Mouse (Mus musculus): ENCODE data around the gene Krt19.

The Krt19 gene

DNA sequence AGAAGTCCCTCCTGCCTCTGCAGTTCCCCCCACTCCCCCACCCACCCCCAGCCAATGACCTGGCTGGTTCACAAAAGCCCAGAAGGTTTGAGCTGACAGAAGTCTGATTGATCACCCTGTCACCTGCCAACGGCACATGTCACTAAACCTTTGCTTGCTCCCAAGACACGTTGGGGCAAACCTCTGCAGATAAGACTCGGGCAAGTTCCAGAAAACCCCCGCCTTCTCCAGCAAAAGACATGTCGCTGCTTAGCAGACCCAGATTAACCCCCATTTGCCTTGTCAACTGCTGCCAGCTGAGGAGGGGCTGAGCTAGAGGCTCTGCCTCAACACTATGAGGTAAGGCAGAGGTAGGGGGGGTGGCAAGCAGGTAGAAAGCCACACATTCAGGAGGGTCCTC lies 11.9 kb downstream of the Krt19 start:
- no peak for DNase-seq

DNA sequence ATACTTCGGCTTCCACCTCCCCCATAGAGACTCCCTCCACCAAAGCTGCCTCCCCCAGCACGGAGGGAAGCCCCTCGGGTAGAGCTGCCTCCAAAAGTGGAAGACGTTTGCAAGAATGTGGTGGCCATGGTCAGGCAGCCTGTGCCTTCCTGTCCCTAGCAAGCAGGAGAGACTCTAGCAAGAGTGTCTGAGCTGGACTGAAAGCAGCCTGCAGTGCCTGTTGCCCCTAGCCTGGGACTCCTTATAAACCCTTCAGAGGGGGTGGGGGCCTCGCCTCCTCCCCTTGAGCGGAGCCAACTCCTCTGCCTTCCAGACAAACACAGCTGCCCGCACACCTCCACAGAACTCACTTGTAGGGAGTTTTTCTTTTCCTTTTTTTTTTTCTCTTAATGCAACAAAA lies 12.7 kb downstream of the Krt19 start, which contains the start of gene Krt15:
TSS of gene Krt15 (minus strand) at position 198 of the 400 bp plus-strand sequence.
- no peak for DNase-seq

DNA sequence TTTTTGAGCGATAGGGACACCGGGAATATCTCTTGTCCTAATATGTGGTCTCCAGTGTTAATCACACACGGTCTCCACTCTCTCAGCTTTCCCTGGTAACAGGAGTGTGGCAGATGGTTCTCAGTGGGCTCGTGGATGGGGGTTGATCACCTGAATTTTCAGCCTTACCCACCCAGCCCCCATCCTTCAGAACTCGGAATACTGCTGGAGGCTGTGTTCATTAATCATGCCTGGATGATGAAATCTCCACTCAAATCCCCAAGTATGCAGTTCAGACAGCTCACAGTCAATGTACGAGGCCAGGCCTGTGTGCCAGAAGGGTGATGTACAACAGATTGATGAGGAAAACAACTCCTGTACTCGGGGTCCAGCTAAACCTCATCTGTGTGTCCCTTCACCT lies 23.6 kb downstream of the Krt19 start:
- DNase-seq, result no peak

DNA sequence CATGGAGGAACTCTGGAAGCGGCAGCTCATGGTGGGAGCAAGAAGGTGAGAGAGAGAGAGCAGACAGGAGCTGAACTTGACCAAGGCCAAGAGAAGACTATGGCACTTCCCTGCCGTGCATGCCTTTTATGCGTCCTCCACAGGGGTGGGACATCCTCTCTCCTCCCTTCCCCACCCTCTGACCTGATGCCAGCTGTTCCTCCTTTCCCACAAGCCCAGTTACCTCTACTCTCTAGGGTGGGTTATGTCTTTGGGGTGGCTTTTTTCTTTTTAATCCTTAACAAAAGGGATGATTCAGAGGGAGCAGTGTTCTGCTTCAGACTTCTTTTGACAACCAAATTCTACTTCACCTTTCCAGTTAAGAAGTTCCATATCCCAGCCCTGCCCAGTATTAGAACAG lies 27.0 kb downstream of the Krt19 start, which contains the start of gene Krt13:
TSS of gene Krt13 (minus strand) at position 101 of the 400 bp plus-strand sequence.
- DNase-seq, result no peak

DNA sequence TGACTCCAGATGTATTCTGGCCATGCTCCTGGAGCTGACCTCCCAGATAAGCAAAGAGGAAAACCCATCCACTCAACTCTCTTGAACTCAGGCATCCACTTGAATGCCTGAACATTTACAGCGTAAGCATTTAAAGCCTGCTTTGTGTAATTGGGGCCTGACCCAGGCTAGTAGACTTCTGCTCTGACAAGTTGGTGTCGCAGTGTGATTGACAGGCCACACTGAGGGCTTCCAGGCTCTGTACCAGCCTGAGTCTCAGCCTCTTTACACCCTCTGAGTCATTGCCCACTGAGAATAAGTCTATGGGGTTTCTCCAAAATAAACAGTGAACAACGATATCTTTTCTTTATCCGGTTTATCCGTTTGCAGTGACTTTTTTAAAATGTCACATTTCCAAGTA lies 28.1 kb downstream of the Krt19 start:
- DNase-seq, result peak; percentile 39

DNA sequence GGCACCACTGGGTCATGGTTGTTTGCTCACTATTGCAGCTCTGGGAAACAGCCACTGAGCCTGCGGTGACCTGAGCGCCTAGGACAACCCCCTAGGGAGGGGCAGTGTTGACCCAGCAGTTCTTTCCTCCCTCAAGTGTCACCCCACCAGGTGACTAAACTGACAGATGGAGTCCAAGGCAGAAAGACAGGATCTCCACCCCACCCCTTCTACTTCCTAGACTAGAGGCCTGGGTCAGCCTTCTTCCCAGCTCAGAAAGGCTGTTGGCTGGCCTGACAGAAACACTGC lies 34.8 kb downstream of the Krt19 start:
- peak; percentile 58 for DNase-seq

DNA sequence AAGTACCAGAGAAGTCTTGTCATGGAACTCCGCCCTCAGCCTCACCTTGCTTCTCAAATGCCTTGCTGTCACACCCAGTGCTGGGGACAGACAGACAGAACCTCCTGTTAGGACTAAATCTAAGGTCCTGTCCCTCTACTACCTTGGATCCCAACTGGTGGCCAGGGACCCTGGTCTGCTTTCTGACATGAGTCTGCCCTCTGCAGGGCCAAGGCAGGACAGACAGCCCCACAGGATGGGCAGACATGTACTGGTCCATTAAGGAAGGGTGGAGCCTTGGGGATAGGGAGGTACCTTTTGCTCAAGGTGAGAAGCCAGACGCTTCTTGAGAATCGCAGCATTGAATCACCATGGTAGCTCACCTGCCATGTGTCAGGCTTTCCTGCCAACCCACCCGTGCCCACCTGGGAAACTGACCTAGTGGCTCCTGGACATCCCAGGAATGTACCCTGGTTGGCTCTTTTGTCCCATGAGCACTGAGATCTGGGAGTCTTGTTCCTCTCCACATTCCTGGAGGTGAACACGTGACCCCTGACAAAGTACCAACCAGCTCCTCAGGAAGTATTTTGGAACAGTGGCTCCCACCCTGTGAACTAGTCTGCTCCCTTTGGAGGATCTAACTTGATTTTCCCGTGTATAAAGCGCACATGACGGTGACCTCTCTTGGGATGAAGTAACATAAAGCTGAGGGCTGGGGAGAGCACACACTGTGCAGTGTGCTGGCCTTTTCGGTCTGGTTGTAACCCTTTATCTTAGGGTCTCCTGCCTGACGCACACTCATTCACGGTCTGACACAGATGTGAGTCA lies 35.3 kb downstream of the Krt19 start:
- no peak for DNase-seq

DNA sequence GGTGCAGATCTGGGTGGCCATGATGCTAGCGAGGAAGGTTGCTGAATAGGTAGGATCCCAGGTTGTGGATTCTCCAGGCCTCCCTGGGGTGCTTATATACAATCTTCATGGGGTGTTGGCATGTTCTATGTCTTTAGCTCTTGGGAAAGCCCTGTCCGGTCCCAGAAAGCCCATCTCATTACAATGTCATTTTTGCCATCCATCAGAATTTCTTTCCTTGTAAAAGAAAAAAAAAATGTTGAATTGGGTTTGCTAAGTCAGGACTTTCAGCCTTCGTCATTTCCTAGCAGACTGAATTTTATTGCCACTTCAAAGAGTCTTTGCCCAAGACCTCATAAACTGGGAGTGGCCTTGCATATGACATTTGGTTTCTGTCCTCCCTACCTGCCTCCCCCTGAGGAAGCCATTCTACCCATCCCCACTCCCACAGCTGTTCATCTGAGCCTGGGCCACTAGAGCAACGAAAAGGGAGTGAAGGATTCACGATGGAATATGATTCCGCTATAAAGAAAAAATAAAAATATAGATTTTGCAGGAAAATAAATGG lies 42.8 kb downstream of the Krt19 start, which contains the start of gene Krt36:
TSS of gene Krt36 (minus strand) at position 51 of the 547 bp plus-strand sequence.
- DNase-seq, result no peak

DNA sequence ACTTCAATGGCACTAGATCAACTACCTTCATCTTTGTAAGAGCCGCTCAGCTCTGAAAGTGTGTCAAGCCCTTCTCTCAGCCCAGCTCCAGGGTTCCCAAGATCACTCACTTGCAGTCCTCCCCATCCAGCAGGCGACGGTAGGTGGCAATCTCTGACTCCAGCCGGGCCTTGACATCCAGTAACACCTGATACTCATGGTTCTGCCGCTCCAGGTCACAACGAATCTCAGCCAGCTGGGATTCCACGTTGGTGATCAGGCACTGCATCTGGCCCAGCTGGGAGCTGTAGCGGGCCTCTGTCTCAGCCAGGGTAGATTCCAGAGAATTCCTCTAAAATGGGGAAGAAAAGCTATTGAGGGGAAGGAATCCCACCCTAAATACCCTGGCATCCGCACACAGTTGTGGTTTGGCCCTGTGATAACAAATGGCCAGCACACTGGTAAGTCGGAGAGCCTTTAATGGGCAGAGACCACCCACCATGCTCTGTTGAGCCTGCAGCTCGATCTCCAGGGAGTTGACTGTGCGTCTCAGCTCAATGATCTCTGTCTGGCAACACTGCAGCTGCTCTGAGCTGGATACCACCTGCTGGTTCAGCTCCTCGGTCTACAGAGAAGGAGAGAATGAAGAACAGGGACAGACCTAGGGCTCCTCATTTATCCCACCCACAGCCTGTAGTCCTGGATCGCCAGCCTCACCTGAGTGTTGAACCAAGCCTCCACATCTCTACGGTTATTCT lies 45.6 kb downstream of the Krt19 start:
- no peak for DNase-seq

DNA sequence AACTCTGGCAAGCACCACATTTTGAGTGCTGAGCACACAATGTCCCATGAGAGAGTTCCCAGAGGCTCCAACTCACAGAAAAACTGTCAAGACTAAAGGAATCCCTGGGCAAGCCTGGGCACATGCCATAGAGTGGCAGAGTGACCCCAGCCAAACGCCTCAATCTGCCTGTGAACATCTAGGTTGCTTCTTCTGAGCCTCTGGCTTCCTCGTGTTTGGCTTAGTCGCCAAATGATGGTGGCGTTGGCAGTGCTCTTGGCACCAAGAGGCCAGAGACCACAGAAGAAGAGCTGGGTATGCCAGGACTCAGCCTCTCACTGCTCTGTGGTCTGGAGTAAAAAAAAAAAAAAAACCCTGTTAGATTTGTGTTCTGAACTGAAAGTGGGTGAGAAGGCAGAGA lies 48.1 kb downstream of the Krt19 start:
- DNase-seq, result no peak

DNA sequence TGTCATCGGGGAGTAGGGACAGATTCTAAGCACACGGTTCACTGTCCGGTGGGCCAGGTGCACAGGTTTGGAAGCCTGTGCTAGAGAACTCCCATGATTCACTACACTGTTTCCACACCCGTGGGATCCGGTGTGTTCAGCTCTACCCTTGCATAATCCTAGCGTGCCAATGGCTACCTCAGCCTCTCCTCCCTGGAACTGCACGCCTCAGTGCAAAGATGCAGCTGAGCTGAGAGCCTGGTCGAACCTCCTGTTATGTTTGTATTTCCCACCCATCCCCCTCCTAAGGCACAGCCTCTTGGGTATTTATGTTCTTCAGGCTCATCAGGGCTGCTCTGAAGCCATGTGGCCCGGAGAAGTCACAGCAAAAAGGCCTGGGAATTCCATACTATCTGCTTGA lies 50.6 kb downstream of the Krt19 start:
- DNase-seq, result no peak

DNA sequence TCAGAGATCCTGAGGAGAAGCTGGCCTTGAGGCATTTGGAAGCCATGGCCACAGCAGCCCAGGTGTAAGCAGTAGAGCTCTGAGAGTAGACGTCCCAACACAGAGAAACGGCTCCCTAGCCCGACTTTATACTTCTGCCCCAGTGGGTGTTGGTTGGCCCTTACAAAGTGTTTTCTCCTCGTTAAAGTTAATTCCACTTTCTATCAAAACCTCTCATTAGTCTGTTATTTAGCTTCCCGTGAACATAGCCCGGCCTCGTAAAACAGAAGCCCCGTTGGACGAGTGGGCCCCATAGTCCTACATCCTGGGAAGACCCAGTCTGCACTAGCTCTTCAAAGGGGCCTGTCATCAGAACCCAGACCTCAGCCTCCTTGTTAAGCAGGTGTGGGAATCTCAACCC lies 52.3 kb downstream of the Krt19 start, which contains the start of gene Krt35:
TSS of gene Krt35 (minus strand) at position 101 of the 400 bp plus-strand sequence.
- DNase-seq, result no peak

Data from lung, postnatal 36 days (tissue).